Mouse (Mus musculus) liver, embryonic 18 days (tissue): ENCODE results near the gene Gm3020. TPM values are rescaled to one million over a fixed set of nuclear protein-coding genes. Genes with fewer than 3 reads are reported as not detected.

ENCODE experiments used
- polyA plus RNA-seq: library from polyadenylated mRNA; depleted of rRNA; stranded (reverse); fragments of >200 nt; gene quantifications from 2 replicates; pipeline ENCODE4 v1.2.3, GENCODE M21; 2012; rRNA removed

The Gm3020 gene
- 0.02 TPM in 1 of 2 replicates, not detected in the other for polyA plus RNA-seq

DNA sequence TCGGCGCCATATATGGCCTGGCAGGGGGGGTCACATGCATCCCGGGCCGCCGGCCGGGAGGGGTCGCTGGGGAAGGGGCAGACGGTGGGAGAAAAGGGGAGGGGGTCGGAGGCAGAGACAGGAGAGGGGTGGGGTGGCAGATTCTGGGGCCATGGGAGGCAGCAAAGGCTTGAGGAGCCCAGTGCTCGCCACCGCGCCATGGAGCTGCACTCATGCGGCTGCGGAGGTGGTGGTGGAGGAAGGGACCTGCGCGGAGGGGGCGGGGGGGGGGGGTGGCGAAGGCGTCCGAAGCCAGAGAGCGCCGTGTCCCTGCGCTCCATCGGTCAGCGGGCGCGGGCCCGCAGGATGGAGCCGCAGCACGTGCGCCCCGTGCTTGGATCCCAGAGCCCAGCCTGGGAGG lies at the start of gene Gm3020:
TSS of gene Gm3020 (plus strand) at position 301 of the 400 bp plus-strand sequence.

DNA sequence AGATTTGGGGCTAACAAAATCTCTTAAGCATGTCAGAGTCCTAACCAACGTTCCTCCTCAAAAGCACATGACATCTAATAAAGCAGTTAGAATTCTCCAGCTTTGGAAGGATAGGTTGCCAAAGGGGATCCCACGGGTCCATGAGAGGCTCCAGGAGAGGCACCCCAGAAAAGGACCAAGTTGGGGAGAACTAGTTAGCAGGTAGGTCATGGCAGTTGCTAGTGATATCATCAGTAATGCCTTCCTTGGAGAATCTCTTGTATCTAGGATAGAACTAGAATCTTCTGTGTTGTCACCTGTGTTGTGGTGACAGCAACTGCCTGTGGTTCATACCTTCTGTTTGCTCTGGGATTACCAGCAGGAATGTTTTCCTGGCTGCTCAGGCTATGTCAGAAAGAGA lies 17.6 kb upstream of the Gm3020 start, which contains the start of gene Gm3012:
TSS of gene Gm3012 (plus strand) at position 301 of the 400 bp plus-strand sequence.

DNA sequence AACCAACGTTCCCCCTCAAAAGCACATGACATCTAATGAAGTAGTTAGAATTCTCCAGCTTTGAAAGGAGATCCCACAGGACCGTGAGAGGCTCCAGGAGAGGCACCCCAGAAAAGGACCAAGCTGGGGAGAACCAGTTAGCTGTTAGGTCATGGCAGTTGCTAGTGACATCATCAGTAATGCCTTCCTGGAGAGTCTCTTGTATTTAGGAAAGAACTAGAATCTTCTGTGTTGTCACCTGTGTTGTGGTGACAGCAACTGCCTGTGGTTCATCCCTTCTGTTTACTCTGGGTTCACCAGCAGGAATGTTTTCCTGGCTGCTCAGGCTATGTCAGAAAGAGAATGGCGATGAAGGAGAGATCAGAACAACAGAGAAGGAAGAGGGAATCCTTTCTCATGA lies 36.7 kb downstream of the Gm3020 start, which contains the start of gene Gm3043:
TSS of gene Gm3043 (plus strand) at position 301 of the 400 bp plus-strand sequence.

Other genes with a start within 250 kb of the Gm3020 start
- gene Gm10409, start 239.4 kb upstream of the Gm3020 start, polyA plus RNA-seq, result 0.02 TPM in 1 of 2 replicates, not detected in the other
- 0.02 and 0.04 TPM in 2 replicates for gene Gm3005, start 223.9 kb upstream of the Gm3020 start, polyA plus RNA-seq
- gene Gm10408, start 202.7 kb upstream of the Gm3020 start, polyA plus RNA-seq, result not detected in 2 replicates
- gene Gm3012, start 17.5 kb upstream of the Gm3020 start, polyA plus RNA-seq, result not detected in 2 replicates
- gene Gm3043, start 36.8 kb downstream of the Gm3020 start, polyA plus RNA-seq, result not detected in 2 replicates
- not detected in 2 replicates for gene Gm3002, start 158.0 kb downstream of the Gm3020 start, polyA plus RNA-seq
- gene Gm3033, start 194.2 kb downstream of the Gm3020 start, polyA plus RNA-seq, result not detected in 2 replicates
- gene Gm2916, start 232.1 kb downstream of the Gm3020 start, polyA plus RNA-seq, result not detected in 2 replicates